Mouse (Mus musculus) cerebellum, adult 11 months (tissue): Measurements from ENCODE around the gene Lce3b.

Experiments
- DNase-seq: peaks from one replicate; pipeline ENCODE4 v3.0.0; 2022

Lce3b gene

DNA sequence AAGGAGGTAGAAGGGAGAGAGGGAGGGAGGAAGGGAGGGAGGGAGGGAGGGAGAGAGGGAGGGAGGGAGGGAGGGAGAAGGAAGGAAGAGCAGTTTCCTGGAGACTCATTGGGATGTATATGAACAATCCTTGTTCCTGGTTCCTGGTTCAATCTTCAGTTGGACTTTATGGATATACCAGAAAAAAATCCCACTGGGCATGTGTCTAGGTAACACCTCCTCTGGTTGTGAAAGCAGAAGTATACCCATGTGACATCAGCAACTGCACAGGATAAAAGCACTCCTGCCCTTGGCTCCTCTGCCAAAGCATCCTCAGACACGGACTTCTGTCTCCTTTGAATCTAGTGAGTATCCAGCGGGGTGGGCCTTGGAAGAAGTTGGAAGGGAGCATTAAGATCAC is at the start of gene Lce3b:
TSS of gene Lce3b (plus strand) at position 301 of the 400 bp plus-strand sequence.
- no peak for DNase-seq

- no peak for DNase-seq
These were observed 38.7 kb upstream of the Lce3b start for GRCm38 (mm10) chr3:92894063-92894462.

DNA sequence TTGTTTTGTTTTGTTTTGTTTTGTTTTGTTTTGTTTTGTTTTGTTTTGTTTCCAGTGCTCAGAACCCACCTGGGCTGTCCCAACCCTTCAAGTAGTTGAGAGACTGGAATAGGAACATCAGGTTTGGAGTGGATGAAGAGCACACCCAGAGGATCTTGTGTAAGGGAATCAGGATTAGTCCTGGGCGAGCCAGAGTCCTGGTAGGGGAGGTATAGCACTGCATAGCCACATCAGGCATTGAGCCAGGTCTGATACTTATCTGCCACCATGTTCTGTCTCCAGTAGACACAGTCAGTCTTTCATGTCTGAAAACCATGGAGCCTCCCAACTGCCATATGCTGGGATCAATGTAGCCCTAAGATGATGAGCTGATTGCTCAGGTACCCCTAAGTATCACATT is 38.3 kb upstream of the Lce3b start:
- no peak for DNase-seq

GRCm38 (mm10) chr3:92902992-92903391 is 29.8 kb upstream of the Lce3b start:
- no peak for DNase-seq

- no peak for DNase-seq
These were observed 29.1 kb upstream of the Lce3b start for GRCm38 (mm10) chr3:92903640-92904039.

DNA sequence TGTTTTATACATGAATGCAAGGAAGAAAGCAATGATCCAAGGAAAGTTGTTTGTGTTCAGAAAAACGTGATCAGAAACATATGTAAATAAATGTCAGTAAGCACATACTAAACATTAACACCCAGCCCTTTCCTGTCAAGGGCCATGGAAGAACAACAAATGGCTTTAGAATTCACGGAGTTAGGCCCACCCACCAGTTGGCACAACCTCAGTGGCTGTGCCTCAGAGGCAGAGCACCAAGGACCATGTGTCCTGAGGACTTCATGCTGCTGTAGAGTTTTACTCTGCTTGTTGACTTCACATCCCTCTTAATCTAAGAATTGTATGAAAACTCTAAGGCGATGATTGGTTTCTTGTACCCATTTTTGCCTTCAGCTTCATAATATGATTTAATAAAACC is 27.6 kb upstream of the Lce3b start:
- no peak for DNase-seq

DNA sequence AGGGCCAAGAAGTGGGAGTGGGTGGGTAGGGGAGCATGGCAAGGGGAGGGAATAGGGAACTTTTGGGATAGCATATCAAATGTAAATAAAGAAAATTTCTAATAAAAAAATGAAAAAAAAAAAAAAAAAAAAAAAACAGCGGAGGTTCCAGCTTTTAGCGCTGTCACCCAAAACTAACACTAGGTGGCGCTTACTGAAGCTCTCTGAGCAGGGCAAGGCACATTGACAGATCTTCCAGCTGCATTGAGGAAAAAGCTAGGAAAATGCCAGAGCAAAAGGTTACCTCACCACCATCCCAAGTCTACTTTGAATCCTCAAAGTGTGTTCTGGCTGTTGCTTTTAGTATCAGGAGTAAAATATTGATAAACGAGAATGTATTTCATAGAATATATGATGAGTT is 25.2 kb upstream of the Lce3b start:
- DNase-seq = no peak

DNA sequence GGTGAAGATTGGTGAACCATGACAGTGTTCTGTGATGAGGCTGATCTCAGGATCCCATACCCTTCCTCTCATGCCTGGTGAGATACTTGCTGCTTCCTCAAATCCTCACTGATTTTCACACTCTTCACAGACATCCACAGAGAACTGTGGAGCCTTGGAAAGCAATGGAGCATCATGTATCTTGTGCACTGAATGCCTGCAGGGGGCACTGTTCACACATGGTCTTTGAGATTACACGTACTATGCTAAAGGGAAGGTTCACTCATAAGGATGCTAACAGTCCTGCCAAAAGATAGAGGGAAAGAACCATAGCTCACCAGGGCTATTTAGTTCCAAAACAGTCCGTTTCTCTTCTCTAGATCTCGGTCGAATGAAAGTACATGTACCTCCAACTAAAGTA is 12.4 kb upstream of the Lce3b start:
- DNase-seq = no peak

DNA sequence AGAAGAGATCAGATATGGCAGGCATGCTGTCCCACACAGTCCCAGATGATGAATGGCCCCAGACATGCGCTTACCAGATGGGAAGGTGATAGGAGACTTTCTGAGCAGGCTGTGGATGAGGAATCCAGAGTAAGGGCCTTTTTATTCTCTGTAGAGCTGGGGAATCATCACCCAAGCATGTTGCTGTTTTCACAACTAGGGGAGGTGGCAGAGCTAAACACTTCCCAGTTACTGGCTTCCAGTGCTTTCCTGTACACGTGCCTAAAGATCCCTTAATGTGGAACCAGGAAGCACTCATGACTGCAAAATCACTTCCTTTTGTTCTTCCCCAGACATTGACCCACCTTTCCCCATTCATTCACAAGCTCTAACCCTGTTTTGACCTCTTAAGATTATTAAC is 6.6 kb upstream of the Lce3b start, which contains the start of gene Lce3a:
TSS of gene Lce3a (minus strand) at position 101 of the 400 bp plus-strand sequence.
- DNase-seq = no peak

DNA sequence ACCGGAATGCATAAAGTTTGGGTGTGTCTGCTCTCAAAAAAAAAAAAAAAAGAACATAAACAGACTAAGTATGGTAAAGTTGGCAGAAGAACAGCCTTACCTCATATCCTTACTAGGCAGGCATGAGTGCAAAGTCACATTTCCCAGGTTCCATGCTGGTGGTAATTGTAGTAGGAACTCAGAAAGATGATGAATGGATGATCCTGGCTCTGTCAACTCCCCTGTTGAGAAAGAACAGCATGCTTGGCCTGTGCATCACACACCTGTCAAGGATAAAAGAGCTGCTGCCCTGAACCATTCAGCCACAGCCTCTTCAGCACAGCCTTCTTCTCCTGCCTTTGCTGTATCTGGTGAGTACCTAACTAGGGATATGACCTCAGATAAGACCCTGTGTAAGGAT is 11.4 kb downstream of the Lce3b start, which contains the start of gene Lce3c:
TSS of gene Lce3c (plus strand) at position 301 of the 400 bp plus-strand sequence.
- no peak for DNase-seq

- no peak for DNase-seq
These were observed 24.3 kb downstream of the Lce3b start, which contains the start of gene Lce3d for GRCm38 (mm10) chr3:92957090-92957489. TSS of gene Lce3d (plus strand) at chr3:92957390.

DNA sequence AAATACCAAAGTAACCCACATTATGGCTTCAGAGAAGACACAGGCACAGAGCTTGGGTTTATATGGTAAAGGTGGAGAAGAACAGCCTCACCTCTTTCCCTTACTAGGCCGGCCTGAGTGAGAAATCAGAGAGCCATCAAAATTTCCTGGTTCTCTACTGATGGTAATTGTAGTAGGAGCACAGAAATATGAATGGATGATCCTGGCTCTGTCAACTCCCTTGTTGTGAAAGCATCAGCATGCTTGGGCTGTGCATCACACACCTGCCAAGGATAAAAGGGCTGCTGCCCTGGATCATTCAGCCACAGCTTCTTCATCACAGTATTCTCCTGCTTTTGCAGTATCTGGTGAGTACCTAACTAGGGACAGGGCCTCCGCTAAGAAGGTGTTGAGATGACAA is 34.0 kb downstream of the Lce3b start, which contains the start of gene Lce3e:
TSS of gene Lce3e (plus strand) at position 301 of the 400 bp plus-strand sequence.
- no peak for DNase-seq

DNA sequence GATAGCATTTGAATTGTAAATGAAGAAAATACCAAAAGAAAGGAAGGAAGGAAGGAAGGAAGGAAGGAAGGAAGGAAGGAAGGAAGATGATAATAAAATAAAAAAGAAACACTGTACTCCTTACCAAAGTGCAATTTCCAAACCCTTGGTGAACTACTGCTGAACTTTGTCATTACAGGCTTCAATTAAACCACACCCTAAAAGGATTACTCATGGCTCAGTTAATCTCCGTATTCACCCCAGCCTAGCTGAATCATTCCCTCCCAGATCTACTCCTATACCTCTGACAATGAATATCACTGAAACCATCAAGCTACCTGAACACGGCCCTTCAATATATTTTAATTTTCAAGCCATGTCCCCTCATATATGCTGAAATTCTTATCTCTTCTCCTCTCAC is 45.7 kb downstream of the Lce3b start:
- DNase-seq = no peak
